Mouse (Mus musculus) lung, embryonic 16.5 days (tissue): ENCODE results near the gene Nlrp1b. TPM values are rescaled to one million over a fixed set of nuclear protein-coding genes. Genes with fewer than 3 reads are reported as not detected.

Source experiments
- ATAC-seq: fragments of 200-750 bp; cut with Nextera tagmentation; 2 replicates; pipeline ENCODE4 v1.8.0; 2017; ENCODE audit warnings: low read depth, mild to moderate bottlenecking, moderate library complexity
- H3K27ac ChIP-seq: fragments of 300-500 bp; sonication (generic); 2 replicates; pipeline ENCODE4 v1.5.1; 2014; ENCODE audit warnings: mild to moderate bottlenecking, control low read depth, low read length
- H3K27me3 ChIP-seq: fragments of 300-500 bp; sonication (generic); 2 replicates; pipeline ENCODE4 v1.6.1; 2014; ENCODE audit warnings: low read depth, low read length, mixed read lengths; ENCODE audit not compliant: control insufficient read depth, insufficient read depth
- H3K36me3 ChIP-seq: fragments of 300-500 bp; sonication (generic); 2 replicates; pipeline ENCODE4 v1.6.1; 2014; ENCODE audit warnings: low read length; ENCODE audit not compliant: control insufficient read depth, insufficient read depth
- H3K4me1 ChIP-seq: fragments of 300-500 bp; sonication (generic); replicated peaks from 2 replicates; pipeline ENCODE4 v1.6.1; 2014; ENCODE audit warnings: low read length, mixed read lengths; ENCODE audit not compliant: control insufficient read depth, insufficient read depth
- H3K4me2 ChIP-seq: fragments of 300-500 bp; sonication (generic); 2 replicates; pipeline ENCODE4 v1.6.1; 2014; ENCODE audit warnings: low read depth, low read length, control low read depth
- H3K4me3 ChIP-seq: fragments of 300-500 bp; sonication (generic); 2 replicates; pipeline ENCODE4 v1.5.1; 2014; ENCODE audit warnings: mild to moderate bottlenecking, low read length, control low read depth
- H3K9ac ChIP-seq: fragments of 300-500 bp; sonication (generic); 2 replicates; pipeline ENCODE4 v1.6.1; 2014; ENCODE audit warnings: low read length, control low read depth
- H3K9me3 ChIP-seq: fragments of 300-500 bp; sonication (generic); 2 replicates; pipeline ENCODE4 v1.6.1; 2016; ENCODE audit warnings: low read length; ENCODE audit not compliant: control insufficient read depth
- WGBS: fragments of 180-500 bp; shearing (Covaris S2); extraction: QIAGEN DNeasy Blood & Tissue Kit; methylation state at CpG from one replicate; pipeline ENCODE4 v1.1.7; 2014; 5-methylcytosine and 5-hydroxymethylcytosine counted together
- polyA plus RNA-seq: library from polyadenylated mRNA; unstranded; fragments of >200 nt; fragmentation: Nextera tagmentation; extraction: Ambion mirVana; gene quantifications from 2 replicates; pipeline ENCODE4 v1.2.1, GENCODE M21; 2015

The Nlrp1b gene
- polyA plus RNA-seq, 1 experiment from 2014 or later = 0.06 TPM

GRCm38 (mm10) chr11:71155272-71155671, 75.3 kb downstream of the Nlrp1b start:
- Histone ChIP-seq H3K27ac (no peak overlapping the region), H3K9me3 (no peaks in the 10 kb centered on the region), H3K27me3 (no peaks in the 10 kb centered on the region), H3K9ac (no peak overlapping the region), H3K36me3 (no peaks in the 10 kb centered on the region), H3K4me2 (no peak overlapping the region), H3K4me1 (no peaks in the 10 kb centered on the region), H3K4me3 (no peak overlapping the region)
- WGBS = 74% methylated on average over 1 of the region's 1 CpGs
- ATAC-seq = no peak

- Histone ChIP-seq H3K9me3 (no peaks in the 10 kb centered on the region), H3K27ac (no peak within 1 kb of the TSS), H3K4me3 (no peak within 1 kb of the TSS), H3K36me3 (no peaks in the 10 kb centered on the region), H3K27me3 (no peaks in the 10 kb centered on the region), H3K4me1 (no peaks in the 10 kb centered on the region), H3K9ac (no peak within 1 kb of the TSS), H3K4me2 (no peak within 1 kb of the TSS)
- WGBS = 59% methylated on average over 3 of the region's 3 CpGs
- no peak for ATAC-seq
Measured at GRCm38 (mm10) chr11:71144661-71145060, 85.9 kb downstream of the Nlrp1b start, which contains the start of gene Nlrp1a. Nlrp1a (minus strand) TSS chr11:71144704.

GRCm38 (mm10) chr11:71142031-71142430, 88.5 kb downstream of the Nlrp1b start:
- H3K4me3 ChIP-seq = no peak overlapping the region
- H3K4me1 ChIP-seq = no peaks in the 10 kb centered on the region
- no peaks in the 10 kb centered on the region for H3K27me3 ChIP-seq
- no peaks in the 10 kb centered on the region for H3K9me3 ChIP-seq
- no peak overlapping the region for H3K9ac ChIP-seq
- no peak overlapping the region for H3K27ac ChIP-seq
- WGBS = 57% methylated on average over 1 of the region's 1 CpGs
- ATAC-seq = no peak
- no peaks in the 10 kb centered on the region for H3K36me3 ChIP-seq
- no peak overlapping the region for H3K4me2 ChIP-seq

GRCm38 (mm10) chr11:71107128-71107527, 123.4 kb downstream of the Nlrp1b start:
- Histone ChIP-seq H3K36me3 (no peaks in the 10 kb centered on the region), H3K9me3 (no peaks in the 10 kb centered on the region), H3K27ac (no peak overlapping the region), H3K4me2 (no peak overlapping the region), H3K9ac (no peak overlapping the region), H3K27me3 (no peaks in the 10 kb centered on the region), H3K4me1 (no peaks in the 10 kb centered on the region), H3K4me3 (no peak overlapping the region)
- 66% methylated on average over 2 of the region's 2 CpGs for WGBS
- ATAC-seq = no peak

GRCm38 (mm10) chr11:71106261-71107021, 124.1 kb downstream of the Nlrp1b start:
- Histone ChIP-seq H3K36me3 (no peaks in the 10 kb centered on the region), H3K9me3 (no peaks in the 10 kb centered on the region)
- no peak for ATAC-seq

GRCm38 (mm10) chr11:71103931-71104330, 126.6 kb downstream of the Nlrp1b start:
- Histone ChIP-seq H3K27ac (no peak overlapping the region), H3K27me3 (no peaks in the 10 kb centered on the region), H3K4me3 (no peak overlapping the region), H3K4me2 (no peak overlapping the region), H3K36me3 (no peaks in the 10 kb centered on the region), H3K9me3 (no peaks in the 10 kb centered on the region), H3K4me1 (no peaks in the 10 kb centered on the region), H3K9ac (no peak overlapping the region)
- no peak for ATAC-seq

More at GRCm38 (mm10) chr11:71106261-71107021, 124.1 kb downstream of the Nlrp1b start:
- Histone ChIP-seq H3K4me1 (no peaks in the 10 kb centered on the region), H3K4me3 (no peak overlapping the region), H3K27me3 (no peaks in the 10 kb centered on the region), H3K9ac (no peak overlapping the region), H3K27ac (no peak overlapping the region), H3K4me2 (no peak overlapping the region)

Other genes with a start within 250 kb of the Nlrp1b start
- gene C1qbp, start 247.7 kb downstream of the Nlrp1b start, polyA plus RNA-seq = 171 and 185 TPM in 2 replicates
- gene Dhx33, start 226.3 kb downstream of the Nlrp1b start, polyA plus RNA-seq = 16.3 and 16.5 TPM in 2 replicates
- gene Mis12, start 211.1 kb downstream of the Nlrp1b start, polyA plus RNA-seq = 47.4 and 52.0 TPM in 2 replicates
- 52.1 and 53.0 TPM in 2 replicates for gene Derl2, start 210.9 kb downstream of the Nlrp1b start, polyA plus RNA-seq
- 70.4 and 73.7 TPM in 2 replicates for gene 6330403K07Rik, start 197.2 kb downstream of the Nlrp1b start, polyA plus RNA-seq
- 0.10 TPM in 2 replicates for gene Nlrp1a, start 86.0 kb downstream of the Nlrp1b start, polyA plus RNA-seq